Mouse (Mus musculus) olfactory bulb, adult 2 months (tissue): Measurements from ENCODE around the gene Rpl28.

Experiments
- CTCF ChIP-seq: fragments of 200-500 bp; IDR thresholded peaks from 2 replicates; pipeline ENCODE4 v1.5.1; 2012; ENCODE audit warnings: low read depth, mild to moderate bottlenecking, low read length, moderate library complexity; ENCODE audit not compliant: insufficient read depth
- POLR2A ChIP-seq: fragments of 200-500 bp; IDR thresholded peaks from 2 replicates; pipeline ENCODE4 v1.6.1; 2012; ENCODE audit warnings: mild to moderate bottlenecking, low read depth, low read length, moderate library complexity; ENCODE audit not compliant: insufficient read depth

DNA sequence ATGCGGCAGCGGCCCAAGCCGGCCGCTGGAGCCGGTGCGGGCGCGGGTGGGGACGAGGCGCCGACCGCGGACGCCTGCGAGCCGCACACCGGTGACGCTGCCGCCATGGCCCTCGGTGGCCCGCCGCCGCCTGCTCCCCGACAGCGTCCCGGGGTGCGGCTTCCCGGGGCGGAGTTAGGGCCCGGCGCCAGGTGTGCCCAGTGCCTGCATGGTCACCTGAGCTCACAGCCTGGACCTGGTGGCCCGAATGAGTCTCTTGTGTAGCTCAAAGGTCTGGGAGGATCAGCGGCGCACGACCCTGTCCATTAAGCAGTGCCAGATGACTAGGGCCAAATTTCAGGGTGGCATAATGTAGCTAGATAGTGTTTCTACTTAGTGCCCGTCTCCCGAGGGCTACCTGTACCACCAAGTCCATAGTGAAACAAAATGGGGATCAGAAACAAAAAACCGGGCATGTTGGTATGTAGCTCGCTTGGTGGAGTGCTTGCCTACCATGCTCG lies 3.2 kb upstream of the Rpl28 start, which contains the start of gene Tmem238:
- TF ChIP-seq CTCF: no peak
- no peak for TF ChIP-seq POLR2A
